Mouse (Mus musculus) mesoderm, embryonic 11.5 days (tissue): Measurements from ENCODE around the gene Slc25a22.

ENCODE experiments used
- DNase-seq: peaks from one replicate; pipeline ENCODE4 v3.0.0-alpha.2; 2012; ENCODE audit warnings: low read depth, low spot score

The Slc25a22 gene

DNA sequence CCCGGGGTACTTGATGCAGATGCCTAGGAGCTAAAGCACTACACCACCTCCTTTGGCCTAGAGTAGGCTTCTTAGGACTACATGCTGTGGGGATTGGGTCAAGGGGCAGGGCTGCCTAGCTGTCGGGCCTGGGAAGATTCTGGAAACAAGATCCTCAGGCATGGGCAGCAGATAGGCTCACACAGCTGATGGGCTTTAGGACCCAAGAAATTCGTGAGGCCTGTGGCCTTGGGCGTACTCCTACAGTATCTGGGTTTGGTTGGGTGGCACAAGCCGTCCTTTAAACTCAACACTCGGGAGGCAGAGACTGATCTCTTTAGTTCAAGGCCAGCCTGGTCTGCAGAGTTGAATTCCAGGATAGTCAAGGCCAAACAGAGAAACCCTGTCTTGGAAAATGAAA, 34.5 kb upstream of the Slc25a22 start:
- no peak for DNase-seq

DNA sequence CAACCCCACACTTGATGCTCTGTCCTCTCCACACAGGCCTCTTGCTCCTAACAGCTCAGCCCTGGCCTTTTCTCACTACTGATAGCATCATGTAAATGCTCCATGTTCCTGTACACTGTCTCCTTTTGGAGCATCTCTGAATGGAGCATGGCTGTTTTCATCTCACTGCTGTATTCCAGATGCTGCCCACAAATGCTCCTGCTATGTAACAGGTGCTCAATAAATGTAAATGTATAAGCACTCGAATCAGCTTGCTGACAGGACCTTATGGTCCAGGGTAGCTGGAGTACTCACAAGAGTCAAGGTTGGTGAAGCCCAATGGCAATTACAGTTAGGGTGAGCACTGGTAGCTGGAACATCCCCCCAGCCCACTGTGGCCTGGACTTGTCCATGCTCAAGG, 33.5 kb upstream of the Slc25a22 start:
- DNase-seq: no peak

DNA sequence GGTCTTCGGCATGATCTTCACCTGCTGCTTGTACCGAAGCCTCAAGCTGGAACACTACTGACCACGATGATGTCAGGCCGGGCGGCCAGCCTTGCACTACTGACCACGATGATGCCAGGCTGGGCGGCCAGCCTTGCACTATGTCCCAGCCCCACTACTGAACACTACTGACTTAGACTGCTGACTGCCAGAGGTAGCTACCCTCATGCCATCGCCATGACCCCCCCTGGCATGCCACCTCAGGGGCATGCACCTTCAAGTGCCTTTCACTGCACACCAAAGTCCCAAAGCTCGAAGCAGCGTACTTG, 32.9 kb upstream of the Slc25a22 start:
- DNase-seq: no peak

DNA sequence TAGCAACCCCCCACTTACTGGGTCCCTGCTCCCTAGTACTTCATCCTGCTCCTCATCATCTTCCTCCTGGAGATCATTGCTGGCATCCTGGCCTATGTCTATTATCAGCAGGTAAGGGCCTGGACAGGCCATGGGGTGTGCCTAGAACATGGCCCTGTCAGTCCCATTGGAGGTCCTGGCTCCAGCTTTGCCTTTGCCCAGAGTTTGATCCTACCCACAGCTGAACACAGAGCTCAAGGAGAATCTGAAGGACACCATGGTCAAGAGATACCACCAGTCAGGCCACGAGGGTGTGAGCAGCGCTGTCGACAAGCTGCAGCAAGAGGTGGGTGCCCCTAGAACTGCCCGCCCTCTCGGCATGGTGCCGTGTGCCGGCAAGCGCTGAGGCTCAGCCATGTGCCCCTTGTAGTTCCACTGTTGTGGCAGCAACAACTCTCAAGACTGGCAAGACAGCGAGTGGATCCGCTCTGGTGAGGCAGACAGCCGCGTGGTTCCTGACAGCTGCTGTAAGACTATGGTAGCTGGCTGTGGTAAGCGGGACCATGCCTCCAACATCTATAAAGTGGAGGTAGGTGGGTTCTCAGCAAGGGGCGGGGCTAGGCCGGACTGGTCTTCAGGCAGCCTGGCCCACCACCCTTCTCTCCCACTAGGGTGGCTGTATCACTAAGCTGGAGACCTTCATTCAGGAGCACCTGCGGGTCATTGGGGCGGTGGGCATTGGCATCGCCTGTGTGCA, 32.4 kb upstream of the Slc25a22 start:
- no peak for DNase-seq

DNA sequence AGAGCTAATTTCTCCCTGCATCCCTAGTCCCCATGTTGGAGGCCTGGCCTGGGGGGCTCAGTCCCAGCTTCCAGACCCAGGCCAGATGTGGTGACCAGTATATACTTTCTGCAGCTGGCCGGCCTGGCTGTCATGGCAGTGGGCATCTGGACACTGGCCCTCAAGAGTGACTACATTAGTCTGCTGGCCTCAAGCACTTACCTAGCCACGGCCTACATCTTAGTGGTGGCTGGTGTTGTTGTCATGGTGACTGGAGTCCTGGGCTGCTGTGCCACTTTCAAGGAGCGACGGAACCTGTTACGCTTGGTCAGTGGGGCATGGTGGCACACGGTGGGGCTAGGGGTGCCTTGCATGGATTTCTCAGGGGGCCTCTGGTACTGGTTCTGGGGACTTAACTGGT, 31.7 kb upstream of the Slc25a22 start:
- no peak for DNase-seq

DNA sequence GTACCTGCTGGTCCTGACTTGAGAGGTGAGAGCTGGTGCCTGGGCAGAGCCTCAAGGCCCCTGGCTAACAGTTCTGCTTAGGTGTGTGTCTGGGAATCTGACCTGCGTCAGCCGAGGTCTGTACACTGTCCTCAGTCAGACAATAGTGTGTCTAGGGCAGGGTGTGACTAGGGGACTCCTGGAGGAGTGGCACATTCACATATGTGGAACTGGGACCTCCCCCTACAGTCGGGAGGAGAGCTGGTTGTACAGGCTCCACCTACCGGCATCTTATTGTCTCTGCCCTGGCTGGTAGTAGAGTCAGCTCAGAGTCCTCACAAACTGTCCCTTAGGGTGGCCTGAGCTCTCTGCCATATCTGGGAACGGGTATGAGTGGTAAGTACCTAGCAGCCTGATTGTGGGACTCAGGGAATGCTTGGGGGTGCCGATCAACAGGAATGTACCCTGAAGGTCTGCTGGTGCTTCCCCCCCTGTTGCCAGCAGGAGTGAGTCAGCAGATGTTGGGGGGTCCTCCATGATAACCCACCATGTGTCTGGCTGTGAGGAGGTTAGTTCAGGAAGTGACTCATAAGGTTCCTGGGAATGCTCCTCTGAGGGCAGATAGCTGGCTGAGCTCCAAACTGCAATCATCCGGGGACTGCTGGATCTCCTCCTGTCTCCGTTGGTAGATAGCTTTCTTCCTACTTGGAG, 31.0 kb upstream of the Slc25a22 start:
- peak; percentile 76 for DNase-seq

DNA sequence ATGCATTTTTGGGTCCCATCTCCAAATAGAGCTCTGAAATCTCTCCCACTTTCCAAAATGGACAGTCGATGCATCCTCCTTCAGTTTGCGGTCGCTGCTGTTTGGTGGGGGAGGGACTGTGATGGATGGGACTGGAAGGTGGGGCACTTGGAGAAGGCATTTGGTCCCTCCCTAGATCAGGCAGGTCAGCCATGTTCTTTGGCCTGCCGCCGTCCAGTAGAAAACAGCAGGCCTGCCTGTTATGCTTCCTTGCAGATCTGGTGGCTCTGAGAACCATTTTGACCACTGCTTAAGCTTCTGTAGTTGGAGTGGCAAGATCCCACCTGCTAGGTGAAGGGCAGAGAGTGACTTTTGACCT, 30.5 kb upstream of the Slc25a22 start:
- DNase-seq: peak; percentile 35

DNA sequence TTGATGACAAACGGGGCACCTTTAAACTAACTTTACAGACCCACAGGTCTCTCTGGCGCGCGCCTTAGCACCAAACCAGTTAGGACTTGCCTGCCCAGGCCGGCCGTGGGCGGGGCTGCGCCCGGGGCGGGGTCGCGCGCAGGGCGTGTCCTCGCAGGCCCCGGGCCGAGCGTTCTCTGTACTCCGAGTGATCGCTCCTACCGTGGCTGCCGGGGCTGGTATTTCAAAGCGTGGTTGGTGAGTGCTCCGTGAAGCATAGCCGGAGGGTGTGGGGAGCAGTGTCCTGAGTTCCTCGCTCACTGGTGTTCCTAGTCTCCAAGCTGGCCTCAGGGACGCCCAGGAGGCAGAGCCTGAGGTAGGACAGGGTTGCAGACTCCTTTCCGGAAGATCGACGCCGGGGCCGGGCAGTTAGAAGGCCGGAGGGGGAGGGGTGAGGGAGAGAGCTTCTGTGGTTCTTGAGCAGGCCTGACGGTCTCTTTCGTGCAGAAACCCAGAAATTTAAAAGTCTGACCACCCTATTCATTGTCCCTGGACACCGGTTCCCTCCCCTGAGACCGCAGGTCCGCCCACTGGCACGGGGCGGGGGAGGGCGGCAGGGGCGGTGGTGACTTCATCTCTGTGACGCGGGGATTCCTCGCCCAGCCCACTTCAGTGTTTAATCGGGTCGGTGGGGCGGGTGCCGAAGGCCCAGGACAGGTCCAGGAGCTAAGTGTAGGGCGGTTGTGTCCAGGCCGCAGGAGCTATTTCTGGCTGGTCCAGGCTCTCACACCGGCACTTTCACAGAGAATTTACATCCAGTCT, 29.7 kb upstream of the Slc25a22 start, which contains the start of gene Cd151:
Gene Cd151 (plus strand): TSS at position 163 of the 801 bp plus-strand sequence.
- peak; percentile 81 for DNase-seq

DNA sequence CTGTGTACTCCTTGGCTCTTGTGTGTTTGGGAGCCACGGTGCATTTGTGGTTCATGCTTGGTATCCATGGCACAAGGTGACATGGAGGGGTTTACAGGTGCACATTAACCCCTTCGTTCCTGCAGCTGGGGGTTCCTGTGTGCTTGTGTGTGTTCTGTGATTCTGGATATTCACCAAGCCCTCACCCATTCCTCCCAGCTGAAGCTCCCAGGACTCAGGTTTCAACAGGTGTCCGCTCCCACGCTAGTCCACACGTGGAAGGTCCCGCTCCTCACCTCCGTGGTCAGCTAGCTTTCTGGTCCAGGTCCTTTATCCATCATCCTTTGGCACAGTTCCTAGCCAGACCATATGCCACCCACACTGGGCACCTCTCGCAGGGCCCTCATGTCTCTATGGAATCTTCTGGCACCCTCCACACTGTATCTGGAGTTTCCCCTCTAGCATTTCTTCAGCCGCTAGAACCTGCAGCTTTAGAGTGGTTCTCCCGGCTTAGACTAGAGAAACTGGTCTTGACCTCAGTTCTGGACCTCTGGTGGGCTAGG, 29.0 kb upstream of the Slc25a22 start:
- DNase-seq: no peak

DNA sequence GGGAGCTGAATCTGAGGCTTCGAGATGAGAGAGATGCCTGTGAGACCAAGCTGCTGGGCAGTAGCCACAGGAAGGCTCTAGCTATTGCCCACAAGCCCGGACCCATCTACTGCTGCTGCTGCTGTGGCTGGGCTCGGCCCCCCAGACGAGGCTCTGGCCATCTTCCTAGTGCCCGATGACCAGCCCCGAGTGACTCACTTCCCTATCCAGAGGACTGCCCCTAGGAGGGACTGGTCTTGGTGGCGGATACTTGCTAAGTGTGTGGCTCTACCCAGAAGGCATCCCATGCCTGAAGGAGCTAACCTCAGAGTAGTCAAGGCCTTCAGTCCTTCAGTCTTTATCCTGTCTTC, 28.3 kb upstream of the Slc25a22 start:
- DNase-seq: no peak

DNA sequence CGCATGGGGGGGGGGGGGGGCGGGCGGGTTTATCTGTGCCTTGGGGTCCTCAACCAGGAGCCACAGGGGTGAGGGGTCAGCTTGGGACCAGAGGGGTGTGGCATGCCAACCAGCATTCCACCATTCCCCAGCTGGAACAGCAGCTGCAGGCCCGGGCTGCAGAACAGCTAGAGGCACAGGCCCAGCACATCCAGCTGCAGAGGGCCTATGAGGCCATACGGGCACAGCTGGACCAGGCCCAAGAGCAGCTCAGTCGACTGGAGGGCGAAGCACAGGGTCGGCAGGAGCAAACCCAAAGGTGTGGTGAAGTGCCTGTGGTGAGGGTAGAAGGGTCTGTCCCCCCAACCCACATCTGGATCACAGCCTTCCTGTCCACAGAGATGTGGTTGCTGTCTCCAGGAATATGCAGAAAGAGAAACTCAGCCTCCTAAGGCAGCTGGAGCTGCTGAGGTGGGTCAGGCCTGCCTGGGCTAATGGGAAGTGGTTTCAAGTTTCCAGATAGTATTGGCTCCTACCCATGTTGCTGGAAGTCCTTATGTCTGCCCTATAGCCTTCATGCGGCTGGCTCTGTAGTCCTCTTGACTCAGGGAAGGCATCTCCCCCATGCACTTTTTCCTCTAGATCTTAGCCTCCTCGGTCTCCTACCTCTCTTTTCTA, 27.8 kb upstream of the Slc25a22 start:
- no peak for DNase-seq

DNA sequence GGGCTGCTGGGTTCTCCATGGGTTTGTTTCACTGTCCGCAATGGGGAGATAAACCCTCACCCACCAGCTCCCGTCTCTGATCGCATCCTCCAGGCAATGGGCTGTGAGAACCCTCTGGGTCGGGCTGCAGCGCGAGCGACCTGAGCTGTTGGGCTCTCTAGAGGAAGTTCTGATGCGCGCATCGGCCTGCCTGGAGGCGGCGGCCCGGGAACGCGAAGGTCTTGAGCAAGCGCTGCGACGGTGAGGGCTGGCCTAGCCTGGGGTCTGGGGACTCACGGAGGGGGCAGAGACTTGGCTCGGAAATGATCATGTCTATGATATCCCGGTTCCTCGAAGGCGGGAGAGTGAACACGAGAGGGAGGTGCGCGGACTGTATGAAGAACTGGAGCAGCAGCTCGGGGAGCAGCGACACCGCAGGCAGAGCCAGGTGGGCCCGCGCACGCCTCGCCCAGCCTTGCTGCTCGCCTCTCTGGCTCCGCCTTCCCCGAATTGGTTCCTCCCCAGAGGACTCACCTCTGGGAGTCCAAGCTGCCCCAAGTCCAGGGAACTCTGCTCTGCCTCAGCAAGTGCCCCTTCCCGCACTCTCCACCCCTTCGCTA, 27.0 kb upstream of the Slc25a22 start:
- no peak for DNase-seq

DNA sequence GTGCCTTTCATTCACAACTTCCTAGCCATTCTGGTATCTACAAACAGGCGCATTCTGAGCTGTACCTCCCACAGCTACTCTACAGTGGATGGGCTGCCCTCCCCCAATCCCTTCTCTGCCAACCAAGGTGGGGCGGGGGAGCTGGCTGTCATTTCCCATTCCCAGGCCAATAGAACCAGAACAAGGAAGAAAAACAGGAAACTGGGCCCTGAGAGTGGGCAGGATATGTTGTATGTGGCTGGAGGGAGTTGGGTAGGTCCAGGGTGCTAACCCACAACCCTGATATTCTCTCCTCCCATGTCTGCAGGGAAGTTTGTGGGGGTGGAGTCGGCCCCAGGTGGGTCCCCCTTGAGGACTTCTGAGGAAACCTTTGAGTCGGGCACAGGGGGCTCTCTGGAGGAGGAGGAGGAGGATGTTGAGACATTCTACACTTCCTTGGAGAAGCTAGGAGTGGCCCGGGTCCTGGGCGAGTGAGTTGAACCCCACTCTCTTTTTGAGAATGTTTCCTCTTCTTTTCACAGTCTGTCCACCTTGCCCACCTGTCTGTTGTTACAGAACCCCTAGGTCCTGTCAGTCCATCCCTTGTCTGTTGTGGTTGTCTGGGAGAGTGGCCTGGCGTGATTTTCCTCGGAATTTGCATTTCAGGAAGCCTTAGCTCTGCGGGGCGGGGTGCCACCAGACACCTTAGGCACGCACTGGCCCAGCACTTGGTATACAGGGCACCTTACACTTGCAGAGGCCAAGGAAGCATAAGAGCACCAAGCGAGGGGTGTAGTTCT, 26.3 kb upstream of the Slc25a22 start:
- no peak for DNase-seq

DNA sequence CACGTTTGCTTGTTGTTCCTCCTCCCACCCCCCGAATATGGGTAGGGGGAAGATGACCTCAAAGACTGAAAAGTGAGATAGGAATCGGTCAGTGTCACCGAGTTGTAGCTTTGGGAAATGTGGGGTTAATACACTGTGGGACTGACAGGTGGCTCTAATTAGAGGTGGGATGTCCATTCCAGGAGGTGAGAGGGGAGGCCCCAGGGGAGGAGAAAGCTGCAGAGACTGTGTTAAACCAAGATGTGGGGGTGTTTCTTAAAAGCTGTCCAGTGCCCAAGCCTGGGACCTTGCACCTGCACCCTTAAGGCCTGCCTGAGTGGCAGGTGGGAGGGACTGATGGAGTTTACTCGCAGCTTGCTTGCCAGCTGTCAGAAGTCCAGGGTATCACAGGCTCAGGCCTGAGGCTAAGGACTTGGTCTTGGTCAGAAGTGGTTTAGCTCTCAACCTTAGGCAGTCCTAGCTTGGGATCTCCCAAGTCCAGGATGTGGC, 24.7 kb upstream of the Slc25a22 start:
- DNase-seq: no peak

DNA sequence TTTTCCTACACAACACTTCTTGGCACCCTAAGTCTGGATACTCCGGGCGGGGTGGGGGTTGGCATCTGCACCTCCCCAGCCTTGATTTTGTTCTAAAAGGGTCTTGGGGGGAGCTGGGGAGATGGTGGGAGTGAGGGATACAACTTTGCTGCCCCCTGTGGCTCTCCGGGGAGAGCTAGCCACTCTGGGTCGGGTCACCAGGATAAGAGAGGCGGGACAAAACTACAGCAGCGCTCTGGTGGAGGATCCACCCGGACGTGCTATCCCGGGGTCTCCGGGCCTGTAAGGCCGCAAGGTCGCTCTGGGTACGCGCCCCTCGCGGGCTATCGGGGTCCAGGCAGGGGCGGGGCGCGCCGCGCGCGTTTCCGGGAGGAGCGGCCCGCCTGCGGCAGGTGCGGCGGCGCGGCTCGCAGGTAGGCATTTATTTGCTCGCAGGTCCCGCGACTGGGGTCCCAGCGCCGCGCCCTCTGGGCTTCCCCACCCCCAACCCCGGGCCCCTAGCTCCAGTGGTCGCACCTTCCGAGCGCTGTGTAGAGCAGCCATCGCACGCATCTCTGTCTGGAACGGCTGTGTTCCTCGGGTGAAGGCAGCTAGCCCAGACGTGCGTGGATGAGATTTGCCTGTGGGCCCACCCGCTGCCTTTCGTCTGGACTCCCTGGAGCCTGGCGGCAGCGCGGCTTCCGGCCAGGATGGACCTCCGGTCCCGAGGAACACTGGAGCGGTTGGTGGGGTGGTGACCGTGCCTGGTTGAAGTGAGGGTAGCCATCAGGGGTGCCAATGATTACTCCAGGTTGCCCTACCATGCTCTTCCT, 24.0 kb upstream of the Slc25a22 start:
- no peak for DNase-seq

DNA sequence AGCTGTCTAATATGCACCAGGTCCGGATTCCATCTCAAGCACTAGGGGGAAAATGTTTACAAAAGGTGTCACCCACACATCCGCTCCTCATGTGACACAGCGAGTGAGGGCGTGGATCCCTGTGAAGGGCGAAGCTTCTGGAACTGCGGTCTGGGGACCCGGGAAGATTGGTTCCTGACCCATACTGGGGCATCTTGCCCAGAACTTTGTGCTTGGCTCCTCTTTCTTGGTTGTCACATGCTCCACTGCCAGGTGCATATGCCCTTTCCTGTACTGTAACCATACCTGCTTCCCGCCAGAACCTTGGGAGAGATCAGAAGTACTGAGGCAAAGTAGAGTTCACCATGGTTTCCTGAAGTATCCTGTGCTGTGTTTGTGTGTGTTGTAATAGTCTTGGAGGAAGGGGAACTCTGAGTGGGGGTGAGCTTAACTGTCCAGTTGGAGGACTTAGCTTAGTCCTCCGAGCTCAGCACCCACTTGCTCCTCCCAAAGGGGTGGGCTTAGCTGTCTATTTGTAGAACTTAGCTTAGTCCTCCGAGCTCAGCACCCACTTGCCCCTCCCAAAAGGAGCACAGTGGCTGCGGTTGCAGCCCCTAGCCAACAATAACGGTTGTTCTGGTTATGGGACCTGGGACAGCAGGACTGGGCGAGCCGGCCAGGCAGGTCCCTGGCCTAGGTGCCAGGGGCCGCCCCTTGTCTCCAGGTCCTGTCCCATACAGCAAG, 22.9 kb upstream of the Slc25a22 start, which contains the start of gene Cracr2b:
Gene Cracr2b (plus strand): TSS at position 704 of the 723 bp plus-strand sequence.
- DNase-seq: no peak

DNA sequence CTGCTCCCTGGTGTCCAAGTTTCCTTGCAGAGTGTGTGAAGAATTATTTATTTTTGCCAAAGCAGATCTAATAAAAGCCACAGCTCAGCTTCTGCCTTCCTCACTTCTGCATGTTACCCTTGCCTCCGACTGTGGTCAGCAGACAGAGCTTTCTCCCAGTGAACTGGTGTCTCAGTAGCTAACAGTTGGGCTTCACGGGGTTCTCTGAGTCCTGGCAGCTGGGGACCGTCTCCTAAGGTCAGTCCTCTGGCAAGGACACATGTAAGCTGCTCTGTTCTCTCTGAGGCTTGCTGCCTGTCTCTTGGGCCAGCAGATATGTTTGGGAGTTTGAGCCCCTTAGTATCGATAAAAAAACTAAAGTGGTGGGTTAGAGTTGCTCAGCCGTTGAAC, 22.3 kb upstream of the Slc25a22 start:
- no peak for DNase-seq

DNA sequence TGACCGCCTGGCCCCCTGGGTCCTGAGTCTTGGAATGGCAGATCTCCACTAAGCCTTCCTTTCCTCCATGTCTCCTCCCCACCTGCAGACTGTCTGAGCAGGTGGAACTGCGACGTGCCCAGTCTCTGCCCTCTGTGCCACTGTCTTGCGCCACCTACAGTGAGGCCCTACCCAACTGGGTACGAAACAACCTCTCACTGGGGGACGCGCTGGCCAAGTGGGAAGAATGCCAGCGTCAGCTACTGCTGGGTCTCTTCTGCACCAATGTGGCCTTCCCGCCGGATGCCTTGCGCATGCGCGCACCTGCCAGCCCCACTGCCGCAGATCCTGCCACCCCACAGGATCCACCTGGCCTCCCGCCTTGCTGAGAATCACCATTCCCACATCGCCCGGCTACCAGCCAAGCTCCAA, 21.6 kb upstream of the Slc25a22 start:
- DNase-seq: no peak

DNA sequence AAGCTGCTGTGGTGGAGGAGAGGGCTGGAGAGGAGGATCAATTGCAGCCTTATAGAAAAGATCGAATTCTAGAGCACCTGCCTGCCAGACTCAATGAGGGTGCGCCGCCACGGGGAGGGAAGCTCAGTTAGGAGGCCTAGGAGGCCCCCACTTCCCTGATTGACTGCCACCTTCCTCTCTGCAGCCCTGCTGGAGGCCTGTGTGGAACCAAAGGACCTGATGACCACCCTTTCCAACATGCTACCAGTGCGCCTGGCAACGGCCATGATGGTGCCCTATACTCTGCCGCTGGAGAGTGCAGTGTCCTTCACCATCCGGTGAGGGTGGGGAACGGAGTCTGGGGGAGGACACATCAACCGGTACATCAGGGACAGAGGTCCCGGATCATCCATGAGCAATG, 21.0 kb upstream of the Slc25a22 start:
- no peak for DNase-seq
